ENCODE assay signal across 8 mouse cellular contexts in genomic region chr4:47020563-47020962, GRCm38 (mm10). TPM values are rescaled to one million over a fixed set of nuclear protein-coding genes. Genes with fewer than 3 reads are reported as not detected.
A peak's percentile ranks its signal among the peaks of the same experiment; 100 is the strongest.
DNase-seq lines count a peak whose midpoint lies in the region; ATAC-seq lines count a peak whose summit lies in the region.

No protein-coding gene starts in this region.

- no peak overlapping the region for H3K4me3 ChIP-seq in forebrain, embryonic 14.5 days (ENCODE audit: low read depth, low read length)
- H3K4me3 ChIP-seq in forebrain, embryonic 15.5 days, result no peak overlapping the region

- H3K4me1 ChIP-seq in forebrain, embryonic 14.5 days (ENCODE audit: control insufficient read depth, insufficient read depth, low read length), result no peaks in the 10 kb centered on the region
- no peaks in the 10 kb centered on the region for H3K4me1 ChIP-seq in forebrain, embryonic 15.5 days

- no peaks in the 10 kb centered on the region for H3K27me3 ChIP-seq in forebrain, embryonic 14.5 days (replicated peaks; ENCODE audit: control insufficient read depth, insufficient read depth, low read length)
- H3K27me3 ChIP-seq in forebrain, embryonic 15.5 days, result no peaks in the 10 kb centered on the region

- peak; percentile 34; the same call in 1 of the 2 replicates for ATAC-seq in forebrain, embryonic 14.5 days
- ATAC-seq in forebrain, embryonic 15.5 days (replicated peaks), result no peak

- H3K9me3 ChIP-seq in forebrain, embryonic 14.5 days (replicated peaks; ENCODE audit: control insufficient read depth, low read length), result no peaks in the 10 kb centered on the region
- H3K9me3 ChIP-seq in forebrain, embryonic 15.5 days, result no peaks in the 10 kb centered on the region

- WGBS in forebrain, embryonic 14.5 days, result 11% methylated on average over 5 of the region's 5 CpGs
- WGBS in forebrain, embryonic 15.5 days, result 8% methylated on average over 5 of the region's 5 CpGs

- DNase-seq in forebrain, embryonic 14.5 days (ENCODE audit: low spot score), result peak; percentile 49
- peak; percentile 75 to 78 for DNase-seq in right cerebral cortex, adult 2 months (ENCODE audit: low spot score in 2 of 2)
- no peak for DNase-seq in right cerebral cortex, postnatal 25 days
- peak; percentile 84 to 89 for DNase-seq in cerebellum, postnatal 10 days
- DNase-seq in induced T-regulatory cell, adult 2 months (ENCODE audit: low read depth), result peak; percentile 64
- peak; percentile 42 for DNase-seq in lung, postnatal 25 days (ENCODE audit: low spot score)
- DNase-seq in spleen, postnatal 14 days (ENCODE audit: low spot score in 2 of 2), result peak; percentile 51 to 70

- H3K36me3 ChIP-seq in forebrain, embryonic 14.5 days (ENCODE audit: control insufficient read depth, insufficient read depth, low read length), result peaks cover 13% of the 10 kb centered on the region; the same call in 1 of the 2 replicates
- no peaks in the 10 kb centered on the region; the same call in 1 of the 2 replicates for H3K36me3 ChIP-seq in forebrain, embryonic 15.5 days

- H3K27ac ChIP-seq in forebrain, embryonic 14.5 days (ENCODE audit: low read depth, low read length), result no peak overlapping the region
- H3K27ac ChIP-seq in forebrain, embryonic 15.5 days (replicated peaks), result no peak overlapping the region

- H3K9ac ChIP-seq in forebrain, embryonic 14.5 days (ENCODE audit: low read length), result no peak overlapping the region
- H3K9ac ChIP-seq in forebrain, embryonic 15.5 days (replicated peaks), result no peak overlapping the region

- H3K4me2 ChIP-seq in forebrain, embryonic 14.5 days (ENCODE audit: low read length), result no peak overlapping the region
- H3K4me2 ChIP-seq in forebrain, embryonic 15.5 days (replicated peaks), result no peak overlapping the region

RNA-seq across cellular contexts. Expression of gene Gabbr2, which starts 28.9 kb away (rescaled TPM):
- polyA plus RNA-seq in forebrain, embryonic 14.5 days (2014; fragmentation: Nextera tagmentation; extraction: Ambion mirVana), result 1.7 and 3.5 TPM in 2 replicates
- polyA plus RNA-seq in forebrain, embryonic 15.5 days (2015; fragmentation: Nextera tagmentation; extraction: Ambion mirVana), result 3.6 and 5.4 TPM in 2 replicates

RNA-seq across cellular contexts. Expression of gene Anks6, which starts 36.7 kb away (rescaled TPM):
- polyA plus RNA-seq in forebrain, embryonic 14.5 days (2014; fragmentation: Nextera tagmentation; extraction: Ambion mirVana), result 2.2 and 3.2 TPM in 2 replicates
- polyA plus RNA-seq in forebrain, embryonic 15.5 days (2015; fragmentation: Nextera tagmentation; extraction: Ambion mirVana), result 4.3 and 4.9 TPM in 2 replicates
